Mouse (Mus musculus): ENCODE measurements around the gene Atp12a. TPM values are rescaled to one million over a fixed set of nuclear protein-coding genes. Genes with fewer than 3 reads are reported as not detected.

The Atp12a gene
- total and polyA plus RNA-seq, 2 experiments, result 0.04 TPM; not detected in 1

DNA sequence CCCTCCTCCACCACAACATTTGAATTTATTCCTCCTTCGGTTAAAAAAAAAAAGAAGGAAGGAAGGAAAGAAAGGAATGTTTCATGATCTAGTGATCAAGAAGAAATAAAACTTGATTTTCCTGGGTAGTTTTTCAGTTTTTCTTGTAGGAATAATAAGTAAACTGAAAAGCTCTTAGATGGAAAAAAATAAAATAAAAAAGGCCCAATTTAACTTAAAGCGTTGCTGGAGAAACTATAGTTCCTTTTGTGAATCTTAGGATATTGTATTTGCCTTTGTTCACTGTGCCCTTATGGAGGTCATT lies 38.2 kb downstream of the Atp12a start:
- Histone ChIP-seq H3K36me3 (ENCODE audit: control insufficient read depth, insufficient read depth, low read length) (no peaks in the 10 kb centered on the region), H3K4me1 (ENCODE audit: control insufficient read depth, insufficient read depth, low read length) (no peaks in the 10 kb centered on the region), H3K9ac (ENCODE audit: low read depth, low read length) (no peak overlapping the region), H3K4me3 (ENCODE audit: insufficient read depth, low read depth, low read length) (no peak overlapping the region), H3K27ac (replicated peaks; ENCODE audit: insufficient read depth, low read depth, low read length) (no peak overlapping the region), H3K79me2 (ENCODE audit: control insufficient read depth, insufficient read depth, low read length) (no peaks in the 10 kb centered on the region), H3K27me3 (ENCODE audit: control insufficient read depth, insufficient read depth, low read length) (no peaks in the 10 kb centered on the region)
- DNase-seq (ENCODE audit: extremely low read depth, low read depth, low spot score), result no peak
- WGBS, result 92% methylated on average over 2 of the region's 2 CpGs
- no peak for TF ChIP-seq POLR2A (IDR thresholded peaks at IDR 0.05; ENCODE audit: extremely low read depth, insufficient read depth, low read length)
- no peak for TF ChIP-seq CTCF (IDR thresholded peaks at IDR 0.05; ENCODE audit: low read depth, low read length)

Other genes with a start within 250 kb of the Atp12a start
- gene Gzme, start 244.4 kb upstream of the Atp12a start, total RNA-seq (2014; rRNA removed), result not detected in 2 replicates
- not detected in 2 replicates for gene Gzme, start 244.4 kb upstream of the Atp12a start, polyA plus RNA-seq (2012; rRNA removed)
- not detected in 2 replicates for gene Gzmd, start 232.5 kb upstream of the Atp12a start, total RNA-seq (2014; rRNA removed)
- gene Gzmd, start 232.5 kb upstream of the Atp12a start, polyA plus RNA-seq (2012; rRNA removed), result not detected in 2 replicates
- not detected in 2 replicates for gene Gzmg, start 205.5 kb upstream of the Atp12a start, total RNA-seq (2014; rRNA removed)
- not detected in 2 replicates for gene Gzmg, start 205.5 kb upstream of the Atp12a start, polyA plus RNA-seq (2012; rRNA removed)
- not detected in 2 replicates for gene Gzmn, start 190.5 kb upstream of the Atp12a start, total RNA-seq (2014; rRNA removed)
- gene Gzmn, start 190.5 kb upstream of the Atp12a start, polyA plus RNA-seq (2012; rRNA removed), result not detected in 2 replicates
- not detected in 2 replicates for gene Gzmf, start 153.7 kb upstream of the Atp12a start, total RNA-seq (2014; rRNA removed)
- gene Gzmf, start 153.7 kb upstream of the Atp12a start, polyA plus RNA-seq (2012; rRNA removed), result not detected in 2 replicates
- 0.28 TPM in 1 of 2 replicates, not detected in the other for gene Gzmc, start 130.4 kb upstream of the Atp12a start, total RNA-seq (2014; rRNA removed)
- gene Gzmc, start 130.4 kb upstream of the Atp12a start, polyA plus RNA-seq (2012; rRNA removed), result not detected in 2 replicates
- gene Gzmb, start 102.8 kb upstream of the Atp12a start, total RNA-seq (2014; rRNA removed), result 0.34 and 1.0 TPM in 2 replicates
- gene Gzmb, start 102.8 kb upstream of the Atp12a start, polyA plus RNA-seq (2012; rRNA removed), result 0.27 and 0.49 TPM in 2 replicates
- gene Rnf17, start 37.5 kb downstream of the Atp12a start, total RNA-seq (2014; rRNA removed), result 0.07 and 0.18 TPM in 2 replicates
- gene Rnf17, start 37.5 kb downstream of the Atp12a start, polyA plus RNA-seq (2012; rRNA removed), result not detected in 2 replicates
- 1.4 and 4.1 TPM in 2 replicates for gene Cenpj, start 210.4 kb downstream of the Atp12a start, total RNA-seq (2014; rRNA removed)
- 0.54 and 0.67 TPM in 2 replicates for gene Cenpj, start 210.4 kb downstream of the Atp12a start, polyA plus RNA-seq (2012; rRNA removed)
- gene Parp4, start 210.6 kb downstream of the Atp12a start, total RNA-seq (2014; rRNA removed), result 7.8 and 8.0 TPM in 2 replicates
- gene Parp4, start 210.6 kb downstream of the Atp12a start, polyA plus RNA-seq (2012; rRNA removed), result 1.8 and 2.6 TPM in 2 replicates

Data from liver, adult 2 months (tissue).